Mouse (Mus musculus) right cerebral cortex, adult 2 months (tissue): ENCODE data around the gene Polq.
A peak's percentile ranks its signal among the peaks of the same experiment; 100 is the strongest.

Experiments used
- DNase-seq, 2 experiments: peaks; one replicate each; pipeline ENCODE4 v3.0.0; 2021 to 2022; ENCODE audit warnings: low spot score in 2 of 2

Gene Polq

DNA sequence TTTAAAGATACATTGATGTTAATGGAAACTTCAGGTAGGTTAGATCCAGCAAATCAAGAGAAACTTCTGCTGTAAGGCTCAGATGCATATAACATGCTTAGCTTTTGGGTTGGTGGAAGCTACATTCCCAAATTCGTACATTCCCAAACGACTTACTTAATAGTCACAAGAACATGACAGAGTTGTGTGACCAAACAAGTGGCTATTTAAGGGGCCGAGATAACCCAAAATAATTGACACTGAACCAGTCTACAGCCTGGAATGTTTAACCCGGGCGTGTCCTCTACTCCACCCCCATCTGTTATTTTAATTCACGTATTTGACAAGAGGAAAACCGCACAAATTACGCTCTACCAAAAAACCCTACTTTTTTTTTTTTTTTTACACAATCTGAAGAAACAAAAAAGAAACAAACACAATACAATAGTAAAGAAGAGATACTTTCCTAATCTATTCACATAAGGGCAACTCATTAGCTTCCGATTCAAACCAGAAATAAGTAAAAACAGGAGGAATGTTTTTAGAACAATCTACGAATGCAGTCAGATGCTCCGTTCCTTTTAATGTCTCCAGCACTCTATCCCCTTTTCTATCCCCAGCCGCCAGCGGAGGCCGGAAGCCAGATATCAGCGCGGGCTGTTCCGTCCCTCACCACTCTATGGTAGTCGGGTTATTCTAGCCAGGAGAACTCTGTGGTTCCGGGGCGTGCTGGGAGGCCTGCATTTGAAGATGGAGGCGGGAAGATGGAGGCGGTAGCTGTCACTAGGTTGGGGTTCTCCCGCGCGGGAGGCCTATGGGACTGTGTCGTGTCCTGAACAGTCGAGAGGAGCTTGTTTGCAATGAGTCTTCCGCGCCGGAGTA lies at the start of gene Polq:
TSS of gene Polq (plus strand) at position 726 of the 861 bp plus-strand sequence.
- DNase-seq, result peak; percentile 89 to 96

GRCm38 (mm10) chr16:36963415-36963814 lies 48.2 kb upstream of the Polq start:
- DNase-seq, result no peak

- no peak for DNase-seq
Observed at GRCm38 (mm10) chr16:36979127-36979526, 32.5 kb upstream of the Polq start.

DNA sequence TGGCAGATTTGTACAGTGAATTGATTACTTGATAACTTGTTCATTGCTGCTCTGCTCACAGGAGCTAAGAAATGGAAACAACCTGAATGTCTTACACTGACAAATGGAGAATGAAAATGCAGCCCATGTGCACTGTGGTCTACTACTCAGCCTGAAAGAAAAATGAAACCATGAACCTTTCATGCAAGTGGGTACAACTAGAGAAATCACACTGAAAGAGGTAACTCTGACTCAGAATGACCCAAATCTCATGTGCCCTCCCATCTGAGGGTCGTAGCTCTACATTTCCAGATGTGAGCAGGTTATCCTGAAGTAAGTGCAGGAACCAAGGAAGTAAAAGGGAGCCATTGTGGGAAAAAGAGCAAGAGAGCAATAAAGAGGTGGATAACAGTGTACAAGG lies 27.8 kb upstream of the Polq start:
- DNase-seq, result no peak

DNA sequence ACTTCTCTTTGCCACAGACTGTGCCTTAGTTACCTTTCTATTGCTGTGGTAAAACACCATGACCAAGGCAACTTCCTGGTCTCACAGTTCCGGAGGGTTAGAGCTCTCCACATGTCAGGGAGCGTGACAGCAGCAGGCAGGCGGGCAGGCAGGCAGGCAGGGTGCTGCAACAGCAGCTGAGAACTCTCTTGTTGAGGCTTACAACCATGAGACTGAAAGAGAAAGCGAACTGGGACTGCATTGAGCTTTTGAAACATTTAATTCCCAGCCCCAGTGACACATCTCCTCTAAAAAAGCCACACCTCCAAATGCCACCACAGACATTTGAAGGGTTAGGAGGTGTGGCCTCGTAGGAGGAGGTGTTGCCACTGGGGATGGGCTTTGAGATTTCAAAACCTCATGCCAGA lies 25.9 kb upstream of the Polq start:
- no peak for DNase-seq

- DNase-seq, result no peak
Observed at GRCm38 (mm10) chr16:36987399-36987798, 24.2 kb upstream of the Polq start.

GRCm38 (mm10) chr16:36988066-36988465 lies 23.5 kb upstream of the Polq start:
- no peak for DNase-seq

DNA sequence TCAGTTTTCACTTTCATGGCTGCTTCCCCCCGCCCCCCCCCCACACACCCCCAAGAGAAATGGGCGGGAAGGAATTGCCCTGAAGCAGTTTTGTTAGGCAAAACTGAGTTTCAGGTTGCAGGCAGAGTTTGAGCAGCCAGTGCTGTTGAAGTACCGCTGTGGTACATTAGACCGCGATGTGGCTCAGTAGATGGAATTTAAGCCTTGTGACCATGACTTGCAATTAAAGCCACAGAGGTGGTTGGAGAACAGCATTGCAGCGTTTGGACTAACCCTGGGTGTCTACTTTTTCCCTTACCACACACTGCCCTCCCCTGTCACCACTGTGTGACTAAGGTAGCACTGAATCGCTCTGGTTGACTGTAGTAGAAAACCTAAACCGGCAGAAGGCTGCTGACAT lies 22.1 kb upstream of the Polq start:
- DNase-seq, result no peak

DNA sequence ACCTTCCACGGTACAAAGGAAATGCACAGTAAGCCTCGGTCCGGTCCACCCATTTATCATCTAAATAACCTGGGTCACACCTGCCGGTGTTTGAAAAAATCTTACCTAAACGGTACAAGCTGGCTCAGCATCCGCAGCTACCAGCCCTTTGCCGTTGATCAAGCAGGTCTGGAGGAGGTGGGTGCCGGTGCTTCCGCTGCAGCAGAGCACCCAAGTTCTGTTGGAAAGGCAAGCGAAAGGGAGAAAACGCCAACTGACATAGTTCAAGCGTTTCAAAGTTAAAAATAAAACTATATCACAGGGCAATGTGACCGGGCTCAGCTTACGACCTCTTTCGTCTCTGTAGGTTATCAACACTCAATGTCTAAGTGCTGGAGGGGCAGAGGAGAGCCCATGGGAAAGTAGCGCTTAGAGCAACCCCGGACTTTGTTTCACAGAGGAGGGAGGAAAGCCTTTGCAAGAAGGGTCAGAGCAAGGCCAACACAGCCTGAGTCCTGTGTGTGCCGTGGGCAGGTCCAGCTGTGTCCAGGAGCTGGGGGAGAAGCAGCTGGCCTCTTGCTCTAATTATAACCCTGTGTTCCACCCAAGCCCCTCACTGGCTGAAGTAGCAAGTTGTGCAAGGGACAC lies 21.5 kb upstream of the Polq start, which contains the start of gene Fbxo40:
TSS of gene Fbxo40 (minus strand) at position 469 of the 627 bp plus-strand sequence.
- no peak for DNase-seq

DNA sequence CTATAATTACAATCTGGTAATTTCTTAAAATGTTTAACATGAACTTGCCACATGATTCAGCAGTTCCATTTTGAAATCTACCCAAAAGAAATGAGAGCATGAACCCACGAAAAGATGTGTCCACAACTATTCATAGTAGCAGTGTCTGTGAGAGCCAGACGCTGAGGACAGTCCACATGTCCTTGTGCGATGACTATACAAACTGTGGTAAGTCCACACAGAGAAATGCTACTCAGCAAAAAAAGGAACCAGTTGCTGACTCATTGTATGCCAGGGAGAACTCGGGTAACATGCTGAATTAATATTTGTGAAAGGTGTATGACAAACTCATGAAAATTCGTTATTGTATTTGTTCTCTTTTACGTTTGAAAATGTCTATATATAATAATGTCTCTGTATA lies 13.9 kb upstream of the Polq start:
- DNase-seq, result no peak

GRCm38 (mm10) chr16:36999366-36999972 lies 12.1 kb upstream of the Polq start:
- no peak for DNase-seq

- DNase-seq, result no peak
Observed at GRCm38 (mm10) chr16:37009262-37009661, 2.3 kb upstream of the Polq start.

GRCm38 (mm10) chr16:37010370-37010769 lies 1.2 kb upstream of the Polq start:
- DNase-seq, result peak; percentile 10 to 26

DNA sequence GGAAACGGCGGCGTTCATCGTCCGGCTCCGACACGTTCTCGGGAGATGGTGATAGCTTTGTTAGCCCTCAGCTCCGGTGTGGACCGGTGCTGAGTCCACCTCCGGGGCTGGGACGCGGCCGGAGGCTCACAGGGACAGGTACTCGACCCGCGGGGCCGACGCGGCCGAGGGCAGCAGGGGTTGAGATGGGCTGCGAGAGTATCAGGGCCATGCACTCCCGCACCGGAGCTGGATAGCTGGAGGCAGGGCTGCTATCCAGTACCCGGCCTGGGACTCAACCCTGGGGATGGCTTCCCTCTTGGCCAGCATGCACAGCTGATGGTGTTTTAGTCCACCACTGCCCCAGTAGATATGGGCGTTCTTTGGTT lies 320 bp downstream of the Polq start:
- DNase-seq, result no peak

DNA sequence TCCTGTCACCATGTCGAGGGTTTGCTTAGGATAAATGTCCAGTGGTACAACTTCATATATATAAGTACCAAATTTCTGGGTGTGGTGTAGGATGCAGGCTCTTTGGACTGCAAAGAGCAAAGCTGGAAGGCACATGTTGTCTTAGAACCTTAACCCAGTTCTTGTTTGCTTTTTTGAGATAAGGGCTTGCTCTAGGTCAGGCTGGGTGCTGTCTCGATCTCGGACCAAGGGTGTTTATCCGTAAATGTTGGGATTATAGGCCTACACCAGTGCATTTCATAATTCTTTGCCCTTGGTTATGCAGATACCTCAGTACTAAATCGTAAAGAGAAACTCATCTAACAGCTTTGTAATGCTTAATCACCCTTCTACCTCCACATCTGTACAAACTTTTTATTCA lies 750 bp downstream of the Polq start:
- no peak for DNase-seq

DNA sequence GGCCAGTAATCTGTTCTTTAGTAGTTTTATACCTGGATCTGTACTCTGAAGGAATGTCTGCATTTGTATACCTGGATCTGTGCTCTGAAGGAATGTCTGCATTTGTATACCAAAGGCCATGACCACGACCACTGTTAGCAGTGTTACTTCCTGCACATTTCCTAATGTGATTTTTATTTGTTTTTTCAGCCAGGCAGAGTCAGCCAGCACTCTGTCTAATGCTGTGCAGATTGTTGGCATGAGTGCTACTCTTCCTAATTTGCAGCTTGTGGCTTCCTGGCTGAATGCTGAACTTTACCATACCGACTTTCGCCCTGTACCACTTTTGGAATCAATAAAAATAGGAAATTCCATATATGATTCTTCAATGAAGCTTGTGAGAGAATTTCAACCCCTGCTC lies 16.0 kb downstream of the Polq start:
- DNase-seq, result no peak

- DNase-seq, result no peak
Observed at GRCm38 (mm10) chr16:37031996-37032395, 20.4 kb downstream of the Polq start.

- DNase-seq, result no peak
Observed at GRCm38 (mm10) chr16:37034751-37035150, 23.2 kb downstream of the Polq start.

DNA sequence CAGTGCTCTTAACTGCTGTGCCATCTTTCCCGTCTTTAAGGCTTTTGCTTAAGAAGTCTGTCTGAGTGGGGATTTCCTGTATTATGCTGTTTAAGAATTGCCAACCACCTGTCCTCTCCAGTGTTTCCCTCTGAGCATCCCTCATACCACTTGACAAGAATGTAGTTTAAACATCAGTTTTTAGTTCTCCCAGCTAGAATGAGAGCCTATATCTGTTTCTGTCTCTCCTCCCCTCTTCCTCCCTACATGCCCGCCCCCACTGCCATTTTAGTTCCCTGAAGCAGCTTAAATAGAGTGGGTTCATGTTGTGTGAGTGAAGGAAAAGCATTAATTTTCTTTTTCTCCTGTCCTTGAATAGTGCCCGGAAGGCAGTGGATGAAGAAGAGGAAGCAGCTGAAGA lies 48.0 kb downstream of the Polq start:
- peak in 1 of 2 experiments; percentile 32 for DNase-seq

- DNase-seq, result no peak
Observed at GRCm38 (mm10) chr16:37061261-37061660, 49.7 kb downstream of the Polq start.

GRCm38 (mm10) chr16:37072354-37072753 lies 60.8 kb downstream of the Polq start:
- no peak for DNase-seq

GRCm38 (mm10) chr16:37089648-37090047 lies 78.1 kb downstream of the Polq start:
- DNase-seq, result no peak
